Mouse (Mus musculus) ovary, adult 18-20 months (tissue): ENCODE measurements around the gene Telo2.
"Not testable (repeated sequence)": the region's sequence is repeated elsewhere in the genome, so short reads cannot be mapped to it uniquely, and the experiment has no call there.

Experiments used
- DNase-seq: peaks from one replicate; pipeline ENCODE4 v3.0.0; 2022; ENCODE audit warnings: low spot score, mixed read lengths

Gene Telo2

DNA sequence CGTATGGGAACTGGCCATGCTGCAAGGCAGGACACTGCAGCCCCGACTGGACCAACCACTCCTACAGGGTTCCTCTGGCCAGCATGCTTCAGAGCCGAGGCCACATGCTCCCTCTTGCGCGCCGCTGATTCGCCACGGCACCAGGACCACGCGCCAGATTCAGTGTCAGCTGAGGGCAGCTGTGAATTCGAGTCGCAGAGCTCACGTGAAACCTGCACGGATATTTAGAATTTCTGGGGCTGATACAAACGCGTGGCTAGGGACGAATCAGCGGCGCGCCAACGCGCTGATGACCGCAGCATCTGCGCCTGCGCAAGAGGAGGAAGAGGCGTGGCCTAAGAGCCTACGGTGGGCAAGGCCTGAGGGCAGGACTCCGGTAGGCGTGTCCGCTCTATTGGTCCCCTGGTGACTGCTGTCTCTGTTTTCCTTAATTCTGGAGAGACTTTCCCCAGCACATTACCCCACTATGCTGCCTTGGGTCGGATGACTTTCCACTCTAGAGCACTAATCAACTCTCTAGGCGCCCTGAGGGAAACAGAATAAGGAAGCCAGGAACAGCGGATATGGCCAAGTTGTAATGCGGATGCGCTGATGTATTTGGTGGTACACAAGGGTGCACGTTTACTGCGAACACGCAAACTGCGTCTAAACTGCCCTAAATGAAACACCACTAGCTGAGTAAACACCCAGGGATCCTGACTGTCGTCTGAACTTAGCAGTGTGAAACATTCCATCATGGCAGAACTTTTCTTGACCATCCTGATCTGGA lies at the start of gene Telo2:
Telo2 (minus strand) TSS at position 304 of the 769 bp plus-strand sequence.
- DNase-seq, result peak; percentile 86

DNA sequence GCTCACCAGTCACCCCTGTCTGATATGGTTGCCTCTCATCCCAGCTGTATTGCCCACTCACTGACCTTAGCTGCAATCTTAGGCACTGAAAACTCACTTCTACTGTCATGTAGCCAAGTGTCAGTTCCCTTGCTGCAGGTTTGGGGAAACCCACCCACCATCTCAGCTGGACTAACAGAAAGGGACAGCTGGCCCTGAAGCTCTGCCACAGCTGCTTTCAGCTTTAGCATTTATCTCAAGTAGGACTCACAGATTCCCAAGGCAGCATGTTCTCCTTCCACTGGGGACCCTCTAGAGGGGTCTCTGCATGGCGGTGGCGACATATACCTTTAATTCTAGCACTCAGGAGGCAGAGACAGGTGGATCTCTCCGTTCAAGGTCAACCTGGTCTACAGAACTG lies 49.0 kb upstream of the Telo2 start:
- no peak for DNase-seq

DNA sequence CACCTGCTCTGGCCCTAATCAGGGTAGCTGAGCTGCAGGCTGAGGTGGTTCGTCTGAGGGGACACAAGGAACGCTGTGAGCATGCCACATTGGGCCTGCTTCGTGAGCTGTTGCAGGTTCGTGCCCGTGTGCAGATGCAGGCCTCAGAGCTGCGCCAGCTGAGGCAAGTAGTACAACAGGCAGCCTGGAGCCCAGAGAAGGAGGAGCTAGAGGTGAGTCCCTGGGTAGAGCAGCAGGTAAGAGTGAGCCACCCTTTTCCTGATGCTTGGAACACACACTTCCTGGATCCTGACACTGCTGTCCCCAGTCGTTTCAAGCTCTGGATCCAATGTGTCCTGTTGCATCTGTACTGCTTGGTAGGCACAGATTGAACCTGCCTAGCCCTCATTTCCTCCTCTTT lies 47.6 kb upstream of the Telo2 start:
- DNase-seq, result no peak

DNA sequence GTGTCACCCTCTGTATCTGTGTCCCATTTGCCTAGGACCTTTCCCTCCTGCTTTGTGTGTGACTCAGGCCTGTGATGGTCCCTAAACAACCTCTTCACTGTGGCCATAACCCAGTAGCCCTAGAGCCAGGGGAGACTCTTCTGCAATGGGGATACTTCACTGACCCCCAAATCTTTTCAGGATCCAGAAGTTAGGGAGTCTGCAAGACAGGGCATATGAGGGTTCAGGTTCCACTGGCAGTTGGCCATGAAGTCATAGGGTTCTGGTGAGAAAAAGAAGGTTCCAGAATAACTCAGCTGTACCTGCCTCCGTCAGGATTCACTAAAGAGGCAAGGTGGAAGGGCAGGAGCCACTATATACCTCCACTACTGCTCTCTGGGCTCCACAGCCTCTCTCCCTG lies 46.4 kb upstream of the Telo2 start, which contains the start of gene Ccdc154:
Ccdc154 (plus strand) TSS at position 301 of the 400 bp plus-strand sequence.
- DNase-seq, result no peak

DNA sequence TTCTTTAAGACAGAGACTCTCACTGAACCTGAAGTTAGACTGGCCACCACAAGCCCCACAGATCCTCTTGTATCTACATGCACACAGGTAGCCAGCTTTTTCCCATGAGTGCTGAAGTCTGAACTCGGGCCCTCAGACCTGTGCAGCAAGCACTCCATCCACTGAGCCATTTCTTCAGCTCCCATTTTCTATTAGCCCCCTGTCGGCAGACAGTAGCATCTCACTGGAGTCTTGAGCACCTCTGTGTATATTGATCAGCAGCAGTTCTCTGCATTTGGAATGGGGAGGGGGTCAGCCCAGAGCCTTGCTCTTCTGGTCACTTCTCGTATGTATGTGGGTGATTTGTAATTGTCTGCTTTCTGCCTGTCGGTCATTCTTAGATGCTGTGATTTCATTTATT lies 24.2 kb upstream of the Telo2 start:
- DNase-seq, result no peak

DNA sequence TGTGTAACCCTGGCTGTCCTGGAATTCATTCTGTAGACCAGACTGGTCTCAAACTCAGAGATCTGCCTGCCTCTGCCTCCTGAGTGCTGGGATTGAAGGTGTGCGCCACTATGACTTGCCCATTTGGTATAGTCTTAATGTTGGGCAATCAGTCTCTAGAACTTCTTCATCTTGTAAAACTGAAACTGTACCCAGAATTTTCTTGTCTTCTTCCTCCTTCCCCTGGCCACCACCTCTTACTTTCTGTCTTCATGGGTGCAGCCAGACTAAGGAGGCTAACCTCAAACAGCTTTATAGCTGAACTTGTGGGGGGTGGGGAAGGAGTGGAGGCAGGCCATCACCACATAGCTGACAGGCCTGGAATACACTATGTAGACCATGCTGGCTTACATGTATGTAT lies 23.0 kb upstream of the Telo2 start:
- no peak for DNase-seq

DNA sequence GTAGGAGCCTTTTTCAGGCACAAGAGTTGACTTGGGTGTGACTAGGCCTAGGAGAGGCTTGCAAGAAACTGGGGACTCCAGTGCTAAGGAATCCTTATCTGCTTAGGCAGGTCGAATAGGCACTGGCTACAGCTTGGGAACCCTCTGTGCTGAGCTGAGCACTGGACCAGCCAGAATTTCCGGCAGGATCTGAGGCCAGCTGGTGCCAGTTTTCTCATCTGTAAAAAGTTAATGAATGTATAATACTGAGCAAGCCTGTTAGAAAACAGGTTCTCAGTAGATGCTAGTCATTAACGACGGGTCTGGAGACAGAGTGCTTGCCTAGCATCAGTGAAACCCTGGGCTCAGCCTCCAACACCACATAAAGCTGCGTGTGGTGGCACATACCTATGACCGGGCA lies 19.9 kb upstream of the Telo2 start:
- DNase-seq, result no peak

DNA sequence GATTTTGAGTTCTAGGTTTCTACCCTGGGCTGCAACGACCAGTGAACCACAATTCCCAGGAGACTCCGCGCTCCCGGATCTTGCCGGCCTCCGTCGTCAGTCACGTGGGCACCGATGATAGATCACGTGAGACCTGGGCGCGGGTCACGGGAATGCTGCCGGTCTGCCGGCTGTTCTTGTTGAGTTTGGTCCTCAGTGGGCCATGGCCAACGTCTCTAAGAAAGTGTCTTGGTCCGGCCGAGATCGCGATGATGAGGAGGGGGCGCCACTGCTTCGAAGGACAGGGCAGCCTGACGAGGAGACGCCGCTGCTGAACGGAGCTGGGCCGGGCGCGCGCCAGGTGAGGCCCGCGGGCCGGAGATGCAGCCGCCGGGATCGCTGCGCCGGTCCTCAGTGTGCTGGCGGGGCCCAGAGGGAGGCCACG lies 17.5 kb upstream of the Telo2 start, which contains the start of gene Clcn7:
Clcn7 (plus strand) TSS at position 117 of the 424 bp plus-strand sequence.
- peak; percentile 84 for DNase-seq

DNA sequence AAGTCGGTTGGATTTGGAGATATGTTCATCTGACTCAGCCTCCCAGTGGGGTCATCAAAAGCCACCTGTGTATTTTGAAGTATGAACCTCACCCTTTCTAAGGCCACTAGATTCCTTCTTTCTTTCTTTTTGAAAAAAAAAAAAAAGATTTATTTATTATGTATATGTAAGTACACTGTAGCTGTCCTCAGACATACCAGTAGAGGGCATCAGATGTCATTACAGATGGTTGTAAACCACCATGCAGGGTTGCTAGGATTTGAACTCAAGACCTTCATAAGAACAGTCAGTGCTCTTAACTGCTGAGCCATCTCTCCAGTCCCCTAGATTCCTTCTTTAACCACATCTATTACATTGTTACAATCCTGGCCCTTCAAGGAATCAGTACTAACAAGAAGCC lies 14.3 kb upstream of the Telo2 start:
- no peak for DNase-seq

DNA sequence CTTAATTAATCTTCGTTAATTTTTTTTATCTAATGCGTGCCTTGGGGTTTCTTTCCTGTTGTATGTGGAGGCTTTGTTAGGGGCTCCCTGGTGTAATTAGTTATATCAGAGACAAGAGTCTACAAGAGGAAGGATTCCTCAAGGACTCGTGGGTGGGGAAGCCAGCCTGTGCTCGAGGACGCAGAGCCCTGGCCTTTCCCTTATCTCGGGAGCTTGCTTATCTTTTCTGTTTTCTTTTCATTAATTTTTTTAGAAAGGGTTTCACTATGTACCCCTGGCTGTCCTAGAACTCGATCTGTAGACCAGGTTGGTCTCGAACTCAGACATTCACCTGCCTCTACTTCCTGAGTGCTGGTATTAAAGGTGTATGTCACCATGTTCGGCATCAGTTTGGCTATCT lies 11.9 kb upstream of the Telo2 start:
- peak; percentile 42 for DNase-seq

DNA sequence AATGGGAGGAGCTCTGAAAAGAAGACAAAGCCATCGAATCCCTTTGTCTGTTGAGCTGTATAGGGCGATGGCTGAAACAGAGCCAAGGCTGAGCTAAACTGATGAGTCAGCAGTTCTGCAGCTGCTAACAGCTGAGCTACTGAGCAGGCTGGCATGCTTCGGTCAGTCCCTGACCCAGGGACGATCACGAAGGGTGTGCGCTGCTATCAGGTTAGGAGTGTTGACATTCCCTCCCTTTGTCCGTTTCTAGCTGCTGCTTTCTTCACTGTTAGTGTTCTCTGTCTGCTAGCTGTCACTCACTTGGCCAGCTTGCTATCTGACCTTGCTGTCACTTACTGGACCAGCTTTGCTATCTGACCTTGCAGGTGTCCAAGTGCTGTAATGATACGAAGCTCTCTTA lies 11.3 kb upstream of the Telo2 start:
- peak; percentile 67 for DNase-seq

DNA sequence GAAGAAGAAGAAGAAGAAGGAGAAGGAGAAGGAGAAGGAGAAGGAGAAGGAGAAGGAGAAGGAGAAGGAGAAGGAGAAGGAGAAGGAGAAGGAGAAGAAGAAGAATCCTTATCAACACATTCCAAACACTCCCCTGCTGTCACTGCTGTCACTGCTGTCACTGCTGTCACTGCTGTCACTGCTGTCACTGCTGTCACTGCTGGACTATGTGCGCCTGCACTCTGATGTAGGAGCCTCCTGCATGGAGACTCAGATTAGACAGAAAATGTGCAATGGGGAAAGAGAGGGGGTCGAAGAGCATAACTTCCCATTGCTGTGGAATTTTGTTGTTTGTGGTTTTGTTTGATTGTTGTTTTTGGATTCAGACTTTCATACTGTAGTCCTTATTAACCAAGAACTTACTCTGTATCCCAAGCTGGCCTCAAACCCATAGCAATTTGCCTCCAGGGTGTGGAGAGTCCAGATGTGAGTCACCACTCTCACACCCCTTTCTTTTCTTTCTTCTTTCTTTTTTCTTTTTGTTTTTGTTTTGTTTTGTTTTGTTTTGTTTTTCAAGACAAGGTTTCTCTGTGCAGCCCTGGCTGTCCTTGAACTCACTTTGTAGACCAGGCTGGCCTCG lies 9.8 kb upstream of the Telo2 start:
- not testable (repeated sequence) for DNase-seq

DNA sequence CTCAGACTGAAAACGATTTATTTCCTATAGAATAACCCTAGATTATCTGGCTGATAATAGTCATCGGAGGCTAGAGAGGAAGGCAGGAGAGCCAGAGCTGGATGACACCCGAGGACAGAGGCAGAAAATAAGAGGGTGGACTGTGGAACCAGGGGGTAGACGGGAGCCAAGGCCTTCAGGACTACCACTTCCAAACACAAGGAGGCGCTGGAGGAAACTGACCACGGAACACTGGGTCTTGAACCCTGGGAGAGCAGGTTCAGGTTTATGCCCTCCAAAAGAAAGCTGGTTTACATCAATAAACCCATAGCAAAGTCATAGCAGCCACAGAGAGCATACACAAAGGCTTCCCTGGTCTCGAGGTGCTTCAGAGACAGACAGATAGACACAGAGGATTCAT lies 8.2 kb upstream of the Telo2 start:
- no peak for DNase-seq

DNA sequence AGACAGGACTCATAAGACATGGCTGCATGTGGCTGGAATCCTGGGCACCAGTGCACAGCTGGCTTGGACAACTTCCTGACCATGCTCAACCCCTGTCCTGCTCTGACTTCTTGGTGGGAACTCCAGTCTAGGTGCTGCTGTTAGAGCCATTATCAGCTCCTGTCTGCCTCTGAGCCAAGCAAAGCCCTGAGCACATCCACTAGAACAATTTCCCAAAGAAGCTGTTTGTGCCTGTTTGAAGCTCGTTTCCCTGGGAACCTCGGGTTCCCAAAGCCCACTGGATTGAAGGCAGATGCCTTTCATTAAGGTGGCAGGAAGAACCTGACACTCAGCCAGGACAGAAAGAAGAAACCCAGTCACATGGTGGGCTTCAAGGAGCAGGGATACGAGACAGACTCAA lies 4.6 kb upstream of the Telo2 start, which contains the start of gene Ptx4:
Ptx4 (plus strand) TSS at position 355 of the 400 bp plus-strand sequence.
- DNase-seq, result no peak

DNA sequence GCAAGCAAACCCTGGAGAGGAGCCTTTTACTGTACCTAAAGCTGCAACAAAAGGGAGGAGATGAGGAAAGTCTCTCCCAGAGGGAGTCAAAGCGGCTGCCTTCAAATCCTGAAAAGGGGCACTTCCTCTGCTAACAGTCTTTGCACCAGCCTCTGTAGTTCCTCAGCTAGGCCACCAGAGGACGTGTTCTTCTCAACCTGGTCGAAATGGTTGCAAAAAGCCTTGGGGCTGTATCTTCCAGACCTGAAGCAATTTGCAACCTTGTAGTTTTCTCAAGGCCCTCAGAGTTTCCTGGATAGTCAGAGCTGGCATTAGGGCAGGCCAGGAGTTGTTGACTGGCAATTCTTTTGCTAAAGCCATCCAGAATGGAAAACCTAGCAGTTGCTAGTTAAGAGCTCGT lies 1.5 kb upstream of the Telo2 start:
- DNase-seq, result no peak

DNA sequence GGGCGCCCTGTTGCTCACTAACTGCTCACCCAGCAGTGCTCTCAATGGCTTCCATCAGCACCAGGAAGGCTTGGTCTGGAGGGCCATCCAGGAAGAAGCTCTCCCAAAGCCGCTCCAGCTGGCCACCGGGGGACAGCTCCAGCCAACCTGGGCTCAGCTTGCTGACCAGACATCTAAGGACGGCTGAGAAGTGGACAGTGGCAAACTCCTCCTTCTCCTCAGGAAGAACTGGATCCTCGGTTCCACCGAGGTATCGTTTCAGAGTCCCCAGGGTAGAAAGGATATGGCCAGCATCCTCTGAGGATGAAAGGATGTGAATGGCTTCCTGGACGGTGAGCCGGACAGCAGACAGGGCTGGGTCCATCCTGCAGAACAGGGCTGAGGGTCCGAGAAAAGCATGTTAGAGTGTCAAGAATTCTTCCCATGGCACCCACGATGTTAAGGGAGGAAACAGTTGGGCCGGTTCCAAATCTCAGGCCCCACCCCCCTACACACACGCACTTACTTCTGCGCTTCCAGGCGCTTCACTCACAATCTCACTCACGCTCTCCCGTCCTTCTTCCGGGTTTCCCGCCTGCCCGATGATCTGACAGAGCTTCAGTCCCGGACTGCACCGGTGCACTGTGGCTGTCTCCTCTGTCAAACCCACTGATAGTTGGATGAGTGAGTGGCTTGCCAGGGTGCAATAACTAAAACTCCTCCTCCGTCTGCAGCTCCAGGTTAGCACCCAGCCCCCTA lies 690 bp downstream of the Telo2 start:
- no peak for DNase-seq

DNA sequence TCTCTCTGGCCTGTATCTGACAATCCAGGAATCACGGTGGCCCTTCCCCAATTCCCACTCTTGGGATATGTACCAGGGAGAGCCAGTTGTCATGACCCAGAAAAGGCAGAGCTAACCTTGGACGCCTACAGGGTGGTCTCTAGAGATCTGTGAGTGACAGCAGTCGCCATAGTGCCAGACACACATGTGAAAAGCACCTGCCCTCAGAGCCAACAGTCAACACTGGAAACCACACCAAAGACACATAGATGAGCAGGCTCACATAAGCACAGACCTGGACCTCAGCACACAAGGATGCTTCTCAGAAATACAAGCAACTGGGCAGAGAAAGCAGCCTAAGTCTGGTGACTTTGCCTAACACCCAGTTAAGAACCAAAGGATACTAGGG lies 3.4 kb downstream of the Telo2 start:
- no peak for DNase-seq

DNA sequence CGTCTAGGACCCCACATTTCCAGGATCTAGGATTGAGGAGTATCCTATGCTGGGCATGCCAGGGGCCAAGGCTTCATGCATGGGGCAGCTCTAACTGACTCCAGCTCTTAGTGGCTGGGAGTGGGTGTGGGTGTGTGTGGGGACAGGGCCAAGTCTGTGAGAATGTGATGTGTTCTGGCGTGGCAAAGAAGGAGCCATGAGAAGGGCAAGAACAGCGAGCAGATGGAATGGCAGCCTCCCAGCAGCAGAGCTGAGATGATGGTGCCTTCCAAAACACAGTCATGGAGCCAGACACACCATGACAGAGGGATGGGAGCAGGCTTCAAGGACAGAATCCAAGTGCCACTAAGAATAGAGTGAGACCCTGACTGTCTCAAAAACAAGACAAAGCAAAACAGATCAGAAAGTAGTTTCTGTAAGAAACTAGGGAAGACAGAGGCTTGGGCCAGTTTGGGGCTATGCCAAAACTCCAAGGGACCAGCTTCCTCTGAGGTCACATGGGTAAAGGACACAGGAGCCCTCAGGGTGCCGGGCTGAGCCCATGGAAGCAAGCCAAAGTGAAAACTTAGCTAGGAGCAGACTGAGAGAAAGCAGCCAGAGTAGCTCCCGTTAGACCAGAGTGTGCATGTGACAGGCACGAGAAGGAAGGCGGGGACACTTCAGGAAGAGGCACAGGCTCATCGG lies 3.9 kb downstream of the Telo2 start:
- no peak for DNase-seq

DNA sequence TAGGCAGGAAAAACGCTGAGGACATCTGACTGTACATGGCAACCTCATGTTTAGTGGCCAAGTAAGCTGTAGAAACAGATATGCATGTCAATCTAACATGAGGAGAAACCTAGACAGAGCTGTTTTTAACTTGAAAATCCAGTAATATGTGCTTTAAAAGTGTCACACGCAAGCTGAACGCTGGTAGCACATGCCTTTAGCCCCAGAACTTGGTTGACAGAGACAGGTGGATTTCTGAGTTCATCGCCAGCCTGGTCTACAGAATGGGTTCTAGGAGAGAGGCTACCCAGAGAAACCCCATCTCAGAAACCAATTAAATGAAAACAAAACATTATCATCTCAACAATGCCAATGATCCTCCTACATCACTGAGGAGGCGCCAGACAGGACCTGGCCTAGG lies 4.5 kb downstream of the Telo2 start:
- DNase-seq, result no peak

DNA sequence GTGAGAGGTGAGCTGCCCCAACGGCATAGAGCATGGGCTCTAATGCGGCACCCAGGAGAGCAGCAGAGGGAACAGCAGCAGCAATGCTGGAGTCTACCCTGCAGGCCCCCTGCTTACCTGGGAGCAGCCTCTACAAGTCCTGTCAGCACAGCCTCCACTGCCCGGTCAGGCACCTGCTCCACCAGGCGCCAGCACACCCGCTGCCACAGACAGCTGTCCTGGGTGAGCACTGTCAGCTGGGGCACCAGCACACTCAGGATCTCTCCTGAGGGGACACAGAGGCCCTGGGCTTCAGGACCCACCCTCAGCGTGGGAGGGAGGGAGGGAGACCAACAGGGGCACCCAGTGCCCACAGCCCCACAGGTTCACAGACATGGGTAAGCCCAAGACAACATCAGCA lies 5.2 kb downstream of the Telo2 start:
- no peak for DNase-seq

DNA sequence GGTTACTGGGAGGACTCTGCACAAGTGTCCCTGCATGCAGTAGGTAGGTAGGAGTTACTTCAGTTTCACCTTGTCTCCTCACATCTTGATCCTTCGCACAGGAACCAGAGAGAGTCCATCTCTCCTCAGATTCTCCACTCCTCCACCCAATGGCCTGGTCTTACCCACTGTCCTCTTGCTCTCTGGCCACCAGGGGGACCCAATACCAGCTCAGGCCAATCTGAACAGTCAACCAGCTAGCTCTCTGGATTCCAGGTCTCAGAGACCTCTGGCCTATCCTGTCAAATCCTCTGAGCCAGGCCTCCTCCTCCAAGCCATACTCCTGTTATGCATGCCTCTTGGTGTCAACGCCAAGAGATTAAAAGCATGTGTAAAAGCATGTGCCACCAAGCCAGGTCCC lies 6.2 kb downstream of the Telo2 start:
- no peak for DNase-seq

DNA sequence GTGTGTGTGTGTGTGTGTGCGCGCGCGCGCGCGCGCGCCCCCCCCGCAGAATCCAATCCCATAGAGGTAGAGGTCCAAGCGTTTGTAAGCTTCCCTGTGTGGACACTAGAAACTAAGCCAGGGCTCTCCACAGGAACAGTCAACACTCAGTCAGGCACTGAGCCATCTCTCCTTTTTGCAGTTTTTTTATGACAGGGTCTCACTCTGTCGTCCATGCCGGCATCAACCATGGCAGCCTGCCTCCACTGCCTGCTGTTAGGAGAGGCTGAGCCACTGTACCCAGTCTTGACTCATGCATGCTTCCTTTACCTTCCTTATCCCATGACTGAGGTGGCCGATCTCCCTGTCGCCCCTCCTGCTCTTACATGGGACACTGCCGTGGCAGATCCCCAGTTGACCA lies 8.0 kb downstream of the Telo2 start:
- DNase-seq, result no peak
